Mouse (Mus musculus): Measurements from ENCODE around the gene Dguok. TPM values are rescaled to one million over a fixed set of nuclear protein-coding genes. Genes with fewer than 3 reads are reported as not detected.

Dguok gene
- polyA plus RNA-seq, 1 experiment from 2014 or later, result 75.5 TPM

- no peak overlapping the region for H3K27ac ChIP-seq
- ATAC-seq (replicated peaks; ENCODE audit: low FRiP score, low read depth), result no peak
- peaks cover 41% of the 10 kb centered on the region for H3K4me1 ChIP-seq (replicated peaks; ENCODE audit: insufficient read depth, low read length)
- H3K4me2 ChIP-seq (ENCODE audit: low read length), result peak overlapping the region; percentile 75
- H3K9me3 ChIP-seq (replicated peaks; ENCODE audit: low read length), result no peaks in the 10 kb centered on the region
- H3K4me3 ChIP-seq (replicated peaks; ENCODE audit: low read depth, low read length), result no peak overlapping the region; the same call in 1 of the 2 replicates
- no peak for TF ChIP-seq CTCF (IDR thresholded peaks at IDR 0.05; ENCODE audit: low read depth)
- peaks cover 11% of the 10 kb centered on the region; the same call in 1 of the 2 replicates for H3K36me3 ChIP-seq (ENCODE audit: insufficient read depth, low read length)
- H3K9ac ChIP-seq (ENCODE audit: low read depth, low read length), result peak overlapping the region; percentile 84; the same call in 1 of the 2 replicates
- no peak for DNase-seq (ENCODE audit: low spot score)
- 82% methylated on average over 13 of the region's 13 CpGs for WGBS
- no peaks in the 10 kb centered on the region for H3K27me3 ChIP-seq (ENCODE audit: insufficient read depth, low read length)
These were observed 67.5 kb downstream of the Dguok start for GRCm38 (mm10) chr6:83439119-83439767.

GRCm38 (mm10) chr6:83438584-83438983 lies 68.2 kb downstream of the Dguok start:
- Histone ChIP-seq H3K27me3 (ENCODE audit: insufficient read depth, low read length) (no peaks in the 10 kb centered on the region), H3K4me2 (ENCODE audit: low read length) (peak overlapping the region; percentile 75; the same call in 1 of the 2 replicates), H3K27ac (no peak overlapping the region), H3K9ac (ENCODE audit: low read depth, low read length) (no peak overlapping the region), H3K36me3 (ENCODE audit: insufficient read depth, low read length) (peaks cover 11% of the 10 kb centered on the region; the same call in 1 of the 2 replicates), H3K4me3 (replicated peaks; ENCODE audit: low read depth, low read length) (no peak overlapping the region), H3K9me3 (replicated peaks; ENCODE audit: low read length) (no peaks in the 10 kb centered on the region), H3K4me1 (replicated peaks; ENCODE audit: insufficient read depth, low read length) (peaks cover 41% of the 10 kb centered on the region)
- DNase-seq (ENCODE audit: low spot score) (no peak), ATAC-seq (replicated peaks; ENCODE audit: low FRiP score, low read depth) (no peak)
- WGBS, result 82% methylated on average over 3 of the region's 3 CpGs
- no peak for TF ChIP-seq CTCF (IDR thresholded peaks at IDR 0.05; ENCODE audit: low read depth)

GRCm38 (mm10) chr6:83437802-83438201 lies 69.0 kb downstream of the Dguok start:
- H3K4me3 ChIP-seq (replicated peaks; ENCODE audit: low read depth, low read length), result no peak overlapping the region
- no peak overlapping the region for H3K27ac ChIP-seq
- DNase-seq (ENCODE audit: low spot score), result no peak
- peaks cover 41% of the 10 kb centered on the region for H3K4me1 ChIP-seq (replicated peaks; ENCODE audit: insufficient read depth, low read length)
- H3K36me3 ChIP-seq (ENCODE audit: insufficient read depth, low read length), result peaks cover 11% of the 10 kb centered on the region; the same call in 1 of the 2 replicates
- TF ChIP-seq CTCF (IDR thresholded peaks at IDR 0.05; ENCODE audit: low read depth), result no peak
- H3K27me3 ChIP-seq (ENCODE audit: insufficient read depth, low read length), result no peaks in the 10 kb centered on the region
- 42% methylated on average over 3 of the region's 3 CpGs for WGBS
- ATAC-seq (replicated peaks; ENCODE audit: low FRiP score, low read depth), result no peak
- H3K9me3 ChIP-seq (replicated peaks; ENCODE audit: low read length), result no peaks in the 10 kb centered on the region
- no peak overlapping the region for H3K9ac ChIP-seq (ENCODE audit: low read depth, low read length)
- no peak overlapping the region for H3K4me2 ChIP-seq (ENCODE audit: low read length)

GRCm38 (mm10) chr6:83437225-83437624 lies 69.5 kb downstream of the Dguok start:
- Histone ChIP-seq H3K9ac (ENCODE audit: low read depth, low read length) (no peak overlapping the region), H3K36me3 (ENCODE audit: insufficient read depth, low read length) (peaks cover 11% of the 10 kb centered on the region; the same call in 1 of the 2 replicates), H3K4me3 (replicated peaks; ENCODE audit: low read depth, low read length) (no peak overlapping the region), H3K27me3 (ENCODE audit: insufficient read depth, low read length) (no peaks in the 10 kb centered on the region), H3K27ac (no peak overlapping the region), H3K9me3 (replicated peaks; ENCODE audit: low read length) (no peaks in the 10 kb centered on the region), H3K4me2 (ENCODE audit: low read length) (no peak overlapping the region), H3K4me1 (replicated peaks; ENCODE audit: insufficient read depth, low read length) (peaks cover 36% of the 10 kb centered on the region)
- 65% methylated on average over 3 of the region's 3 CpGs for WGBS
- ATAC-seq (replicated peaks; ENCODE audit: low FRiP score, low read depth) (no peak), DNase-seq (ENCODE audit: low spot score) (no peak)
- TF ChIP-seq CTCF (IDR thresholded peaks at IDR 0.05; ENCODE audit: low read depth), result no peak

- no peak for DNase-seq (ENCODE audit: low spot score)
- H3K9me3 ChIP-seq (replicated peaks; ENCODE audit: low read length), result no peaks in the 10 kb centered on the region
- H3K9ac ChIP-seq (ENCODE audit: low read depth, low read length), result no peak overlapping the region
- H3K4me1 ChIP-seq (replicated peaks; ENCODE audit: insufficient read depth, low read length), result peaks cover 35% of the 10 kb centered on the region
- ATAC-seq (replicated peaks; ENCODE audit: low FRiP score, low read depth), result no peak
- no peaks in the 10 kb centered on the region for H3K27me3 ChIP-seq (ENCODE audit: insufficient read depth, low read length)
- no peak overlapping the region for H3K4me2 ChIP-seq (ENCODE audit: low read length)
- TF ChIP-seq CTCF (IDR thresholded peaks at IDR 0.05; ENCODE audit: low read depth), result no peak
- 83% methylated on average over 4 of the region's 4 CpGs for WGBS
- no peak overlapping the region for H3K4me3 ChIP-seq (replicated peaks; ENCODE audit: low read depth, low read length)
- H3K27ac ChIP-seq, result no peak overlapping the region
- peaks cover 11% of the 10 kb centered on the region; the same call in 1 of the 2 replicates for H3K36me3 ChIP-seq (ENCODE audit: insufficient read depth, low read length)
These were observed 70.2 kb downstream of the Dguok start for GRCm38 (mm10) chr6:83436547-83436946.

GRCm38 (mm10) chr6:83435174-83435573 lies 71.6 kb downstream of the Dguok start:
- Histone ChIP-seq H3K36me3 (ENCODE audit: insufficient read depth, low read length) (peaks cover 11% of the 10 kb centered on the region; the same call in 1 of the 2 replicates), H3K9ac (ENCODE audit: low read depth, low read length) (no peak overlapping the region), H3K27me3 (ENCODE audit: insufficient read depth, low read length) (no peaks in the 10 kb centered on the region), H3K4me2 (ENCODE audit: low read length) (no peak overlapping the region), H3K27ac (no peak overlapping the region), H3K4me1 (replicated peaks; ENCODE audit: insufficient read depth, low read length) (peaks cover 35% of the 10 kb centered on the region), H3K4me3 (replicated peaks; ENCODE audit: low read depth, low read length) (no peak overlapping the region), H3K9me3 (replicated peaks; ENCODE audit: low read length) (no peaks in the 10 kb centered on the region)
- WGBS, result 61% methylated on average over 5 of the region's 5 CpGs
- DNase-seq (ENCODE audit: low spot score), result no peak
- TF ChIP-seq CTCF (IDR thresholded peaks at IDR 0.05; ENCODE audit: low read depth), result no peak
- ATAC-seq (replicated peaks; ENCODE audit: low FRiP score, low read depth), result no peak

Measured in kidney, postnatal 0 days (tissue).